Mouse (Mus musculus) gastrocnemius, postnatal 4 days (tissue): ENCODE results near the gene Exoc6. TPM values are rescaled to one million over a fixed set of nuclear protein-coding genes. Genes with fewer than 3 reads are reported as not detected.

ENCODE experiments used
- DNase-seq, 2 experiments: peaks; one replicate each; pipeline ENCODE4 v3.0.0; 2021 to 2022; ENCODE audit warnings: low spot score in 2 of 2, mixed read lengths in 2 of 2
- total RNA-seq, 2 experiments: library from RNA; stranded (reverse); gene quantifications; 2 replicates each; pipeline ENCODE4 v1.2.3; 2021

Exoc6 gene
- total RNA-seq, 2 experiments from 2014 or later, result 40.5 to 48.2 TPM

DNA sequence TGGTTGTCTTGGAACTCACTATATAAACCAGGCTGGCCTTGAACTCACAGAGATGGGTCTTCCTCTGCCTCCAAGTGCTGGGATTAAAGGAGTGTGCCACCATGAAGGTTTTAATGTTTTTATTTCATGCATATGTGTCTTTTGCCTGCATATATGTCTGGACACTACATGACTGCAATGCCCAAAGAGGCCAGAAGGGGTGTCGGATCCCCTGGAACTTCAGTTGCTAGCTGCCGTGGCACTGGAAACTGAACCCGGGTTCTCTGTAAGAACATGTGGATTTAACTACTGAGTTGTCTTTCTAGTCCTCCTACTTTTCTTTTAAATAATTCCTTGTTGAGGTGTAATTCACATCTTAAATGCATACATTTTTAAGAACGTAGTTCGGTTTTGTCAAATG lies 174.4 kb downstream of the Exoc6 start:
- DNase-seq, result no peak

GRCm38 (mm10) chr19:37726585-37726984 lies 176.4 kb downstream of the Exoc6 start:
- DNase-seq, result no peak

DNA sequence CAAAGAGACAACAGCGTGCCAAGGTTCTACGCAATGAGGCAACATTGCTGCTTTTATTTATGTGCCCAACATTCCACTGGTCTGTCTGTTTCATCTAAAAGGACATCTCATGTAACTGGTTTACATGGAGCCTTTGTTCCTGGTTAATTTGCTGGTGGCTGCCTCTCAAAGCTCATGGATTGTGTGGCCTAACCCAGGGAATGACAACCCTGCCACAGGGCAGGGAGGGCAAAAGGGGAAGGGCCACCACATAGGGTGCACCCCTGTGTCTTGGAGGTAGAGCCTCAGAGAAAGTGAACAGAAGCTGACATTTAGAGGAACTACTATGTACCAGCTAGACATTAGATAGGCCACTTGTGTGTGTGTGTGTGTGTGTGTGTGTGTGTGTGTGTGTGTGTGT lies 177.1 kb downstream of the Exoc6 start:
- no peak for DNase-seq

Other genes with a start within 250 kb of the Exoc6 start
- 10 to 100 TPM; 72.6 to 78.8 TPM for gene Ide, start 212.6 kb upstream of the Exoc6 start, total RNA-seq
- 10 to 100 TPM; 17.9 to 19.5 TPM for gene Kif11, start 174.0 kb upstream of the Exoc6 start, total RNA-seq
- 1 to 10 TPM; 4.6 to 5.6 TPM for gene Hhex, start 115.6 kb upstream of the Exoc6 start, total RNA-seq
- under 1 TPM; 0.25 to 0.26 TPM for gene Cyp26c1, start 135.2 kb downstream of the Exoc6 start, total RNA-seq
- gene Cyp26a1, start 147.4 kb downstream of the Exoc6 start, total RNA-seq, result under 1 TPM; 0.18 to 0.54 TPM